Mouse (Mus musculus) G1E (cell line): ENCODE measurements at regions not wholly inside any gene's neighbourhood (a gene's known extent, or its start where the extent isn't known, plus 50 kb on each side); places are given as distances from the start of the nearest gene placed in this dataset.

Experiments used
- CTCF ChIP-seq: IDR thresholded peaks from 2 replicates; pipeline ENCODE4 v1.5.1; 2012; ENCODE audit warnings: low read depth, low read length, inconsistent platforms, mixed read lengths
- GATA1 ChIP-seq: IDR thresholded peaks from 2 replicates; pipeline ENCODE4 v1.6.1; 2012; ENCODE audit warnings: borderline replicate concordance, low read length, inconsistent platforms, mixed read lengths
- GATA2 ChIP-seq: IDR thresholded peaks from 2 replicates; pipeline ENCODE4 v1.6.1; 2012; ENCODE audit warnings: low read depth, low read length, inconsistent platforms, borderline replicate concordance
- POLR2AphosphoS5 ChIP-seq: IDR thresholded peaks from 2 replicates; pipeline ENCODE4 v1.6.1; 2012; ENCODE audit warnings: low read depth, low read length, inconsistent platforms; ENCODE audit not compliant: insufficient replicate concordance
- TAL1 ChIP-seq: conservative IDR thresholded peaks from 2 replicates; pipeline ENCODE4 v1.6.1; 2012; ENCODE audit warnings: low read depth, low read length, inconsistent platforms, mixed read lengths

DNA sequence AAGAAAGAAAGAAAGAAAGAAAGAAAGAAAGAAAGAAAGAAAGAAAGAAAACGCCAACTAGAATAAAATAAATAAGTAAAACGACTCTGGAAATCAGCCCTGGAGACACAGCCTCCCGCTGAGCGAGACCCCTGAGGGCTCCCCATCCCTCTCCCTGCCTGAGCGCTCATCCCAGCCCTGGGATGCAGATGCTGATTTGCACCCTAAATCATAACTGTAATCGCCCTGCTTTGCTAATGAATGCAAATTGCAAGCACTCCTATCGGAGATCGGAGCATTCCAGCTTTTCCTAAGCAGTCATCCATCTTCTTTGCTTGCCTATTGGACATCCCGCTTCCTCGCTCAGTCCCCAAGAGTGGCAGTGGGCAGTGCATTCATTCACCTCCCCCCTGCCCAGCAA is 218.7 kb upstream of the Zdhhc25 start:
- no peak for TF ChIP-seq CTCF
- TF ChIP-seq POLR2AphosphoS5, result no peak
- no peak for TF ChIP-seq GATA1
- TF ChIP-seq GATA2, result no peak
- TF ChIP-seq TAL1, result no peak
